In genomic region chr4:24536989-24537388, GRCm38 (mm10) we compare ENCODE assay signal across 20 mouse cellular contexts. TPM values are rescaled to one million over a fixed set of nuclear protein-coding genes. Genes with fewer than 3 reads are reported as not detected.
DNase-seq lines count a peak whose midpoint lies in the region; ATAC-seq and TF ChIP-seq lines count a peak whose summit lies in the region.
"Had no signal": no experiment of that assay in that cellular context is flagged by ENCODE, and none has a peak within 500 bp of the region (broad histone marks: within the 10 kb centered on the region; RNA-seq: fewer than 3 reads in every experiment).

No protein-coding gene starts in this region.

- ATAC-seq in hindbrain, postnatal 0 days, result no peak
- ATAC-seq in hindbrain, embryonic 13.5 days (ENCODE audit: low FRiP score), result no peak
- no peak for ATAC-seq in lung, postnatal 0 days
- ATAC-seq in activated CD4-positive, CD25-positive, alpha-beta regulatory T cell, adult 4 months, result peak; percentile 22
- ATAC-seq in forebrain, embryonic 11.5 days (replicated peaks; ENCODE audit: low FRiP score), result no peak
- ATAC-seq: forebrain, embryonic 13.5 days; inflammation-experienced regulatory T-cells, adult 6 months had no signal

- 84% methylated on average over 4 of the region's 4 CpGs for WGBS in hindbrain, postnatal 0 days
- WGBS in hindbrain, embryonic 13.5 days, result 84% methylated on average over 4 of the region's 4 CpGs
- 74% methylated on average over 4 of the region's 4 CpGs for WGBS in lung, postnatal 0 days
- WGBS in forebrain, embryonic 11.5 days, result 78% methylated on average over 4 of the region's 4 CpGs

- no peaks in the 10 kb centered on the region for H3K4me1 ChIP-seq in hindbrain, postnatal 0 days (ENCODE audit: insufficient read depth, low read length)
- no peaks in the 10 kb centered on the region for H3K4me1 ChIP-seq in hindbrain, embryonic 13.5 days (replicated peaks)
- H3K4me1 ChIP-seq in lung, postnatal 0 days (ENCODE audit: insufficient read depth, low read depth, low read length), result no peaks in the 10 kb centered on the region
- H3K4me1 ChIP-seq in forebrain, embryonic 11.5 days (replicated peaks; ENCODE audit: control insufficient read depth, insufficient read depth, low read length), result no peaks in the 10 kb centered on the region
- H3K4me1 ChIP-seq: forebrain, embryonic 13.5 days; kidney, embryonic 15.5 days; limb, embryonic 15.5 days had no signal

- peak; percentile 33; the same call in 1 of the 2 replicates for TF ChIP-seq CTCF in hindbrain, postnatal 0 days (IDR thresholded peaks at IDR 0.05; ENCODE audit: low read depth)
- peak; percentile 21; the same call in 1 of the 2 replicates for TF ChIP-seq CTCF in lung, postnatal 0 days (IDR thresholded peaks at IDR 0.05)

- no peak for DNase-seq in hindbrain, postnatal 0 days (ENCODE audit: low spot score)
- no peak for DNase-seq in lung, postnatal 0 days (ENCODE audit: low spot score)
- DNase-seq in lung, postnatal 25 days (ENCODE audit: low spot score), result no peak
- no peak for DNase-seq in gastrocnemius, adult 18-20 months (ENCODE audit: low spot score)
- DNase-seq in forebrain, embryonic 11.5 days (ENCODE audit: low spot score), result no peak
- DNase-seq: cerebellum, adult 18-20 months; cerebellum, postnatal 25 days; gastrocnemius, postnatal 14 days; heart, adult 18-20 months; heart, postnatal 4 days; layer of hippocampus, postnatal 36 days; lung, postnatal 4 days; right cerebral cortex, postnatal 4 days; thymus, postnatal 4 days had no signal

- no peaks in the 10 kb centered on the region for H3K9me3 ChIP-seq in hindbrain, postnatal 0 days (ENCODE audit: low read length)
- no peaks in the 10 kb centered on the region for H3K9me3 ChIP-seq in hindbrain, embryonic 13.5 days
- no peaks in the 10 kb centered on the region for H3K9me3 ChIP-seq in lung, postnatal 0 days (ENCODE audit: low read length)
- H3K9me3 ChIP-seq in forebrain, embryonic 11.5 days (ENCODE audit: control insufficient read depth, low read length), result no peaks in the 10 kb centered on the region
- H3K9me3 ChIP-seq: forebrain, embryonic 13.5 days; kidney, embryonic 15.5 days; limb, embryonic 15.5 days had no signal

- no peak overlapping the region for H3K4me2 ChIP-seq in hindbrain, postnatal 0 days (ENCODE audit: low read depth, low read length)
- H3K4me2 ChIP-seq in hindbrain, embryonic 13.5 days, result no peak overlapping the region
- no peak overlapping the region for H3K4me2 ChIP-seq in lung, postnatal 0 days (replicated peaks; ENCODE audit: low read depth, low read length)
- H3K4me2 ChIP-seq in forebrain, embryonic 11.5 days (ENCODE audit: low read depth, low read length, severe bottlenecking), result no peak overlapping the region
- H3K4me2 ChIP-seq: forebrain, embryonic 13.5 days; kidney, embryonic 15.5 days; limb, embryonic 15.5 days had no signal

- H3K4me3 ChIP-seq in hindbrain, postnatal 0 days (ENCODE audit: low read length), result no peak overlapping the region
- no peak overlapping the region for H3K4me3 ChIP-seq in hindbrain, embryonic 13.5 days
- H3K4me3 ChIP-seq in lung, postnatal 0 days (ENCODE audit: low read depth, low read length), result no peak overlapping the region
- no peak overlapping the region for H3K4me3 ChIP-seq in forebrain, embryonic 11.5 days (ENCODE audit: low read depth, low read length)
- H3K4me3 ChIP-seq: forebrain, embryonic 13.5 days; kidney, embryonic 15.5 days; limb, embryonic 15.5 days had no signal

- no peaks in the 10 kb centered on the region for H3K36me3 ChIP-seq in hindbrain, postnatal 0 days (ENCODE audit: insufficient read depth, low read length)
- no peaks in the 10 kb centered on the region for H3K36me3 ChIP-seq in hindbrain, embryonic 13.5 days
- H3K36me3 ChIP-seq in lung, postnatal 0 days (ENCODE audit: insufficient read depth, low read length), result no peaks in the 10 kb centered on the region
- no peaks in the 10 kb centered on the region; the same call in 1 of the 2 replicates for H3K36me3 ChIP-seq in forebrain, embryonic 11.5 days (ENCODE audit: control insufficient read depth, insufficient read depth, low read length)

- H3K27me3 ChIP-seq in hindbrain, postnatal 0 days (ENCODE audit: insufficient read depth, low read length), result no peaks in the 10 kb centered on the region
- no peaks in the 10 kb centered on the region for H3K27me3 ChIP-seq in hindbrain, embryonic 13.5 days
- no peaks in the 10 kb centered on the region for H3K27me3 ChIP-seq in lung, postnatal 0 days (replicated peaks; ENCODE audit: insufficient read depth, low read length)
- no peaks in the 10 kb centered on the region for H3K27me3 ChIP-seq in forebrain, embryonic 11.5 days (ENCODE audit: control insufficient read depth, insufficient read depth, low read length)
- H3K27me3 ChIP-seq: forebrain, embryonic 13.5 days; kidney, embryonic 15.5 days; limb, embryonic 15.5 days had no signal

- no peak overlapping the region for H3K27ac ChIP-seq in hindbrain, postnatal 0 days
- H3K27ac ChIP-seq in hindbrain, embryonic 13.5 days, result no peak overlapping the region
- H3K27ac ChIP-seq in lung, postnatal 0 days (ENCODE audit: low read length), result no peak overlapping the region
- no peak overlapping the region for H3K27ac ChIP-seq in forebrain, embryonic 11.5 days (ENCODE audit: low read depth, low read length)
- H3K27ac ChIP-seq: forebrain, embryonic 13.5 days; kidney, embryonic 15.5 days; limb, embryonic 15.5 days had no signal

- no peak overlapping the region for H3K9ac ChIP-seq in hindbrain, postnatal 0 days (replicated peaks; ENCODE audit: low read length)
- no peak overlapping the region for H3K9ac ChIP-seq in hindbrain, embryonic 13.5 days
- H3K9ac ChIP-seq in lung, postnatal 0 days (replicated peaks; ENCODE audit: low read depth), result no peak overlapping the region
- H3K9ac ChIP-seq in forebrain, embryonic 11.5 days (ENCODE audit: low read length), result no peak overlapping the region
- H3K9ac ChIP-seq: forebrain, embryonic 13.5 days; kidney, embryonic 15.5 days; limb, embryonic 15.5 days had no signal

- TF ChIP-seq EP300 in lung, postnatal 0 days (IDR thresholded peaks at IDR 0.05), result no peak

RNA-seq across cellular contexts. Expression of gene Mms22l, which starts 40.7 kb away (rescaled TPM):
- total RNA-seq in hindbrain, postnatal 0 days (2014; rRNA removed), result 11.7 and 11.8 TPM in 2 replicates
- 6.6 and 7.5 TPM in 2 replicates for polyA plus RNA-seq in hindbrain, postnatal 0 days (2015; fragmentation: Nextera tagmentation; extraction: Ambion mirVana)
- 7.4 and 9.9 TPM in 2 replicates for polyA plus RNA-seq in hindbrain, embryonic 13.5 days (2015; fragmentation: Nextera tagmentation; extraction: Ambion mirVana)
- polyA plus RNA-seq in lung, postnatal 0 days (2015; fragmentation: Nextera tagmentation; extraction: Ambion mirVana), result 2.7 and 3.6 TPM in 2 replicates
- 1 to 10 TPM; 5.8 to 7.0 TPM for polyA plus RNA-seq in activated CD4-positive, CD25-positive, alpha-beta regulatory T cell, adult 4 months (2017; shearing (Covaris generic))
- under 1 TPM; 0.23 to 0.38 TPM for total RNA-seq in gastrocnemius, adult 18-20 months (2021)
- 52.5 and 54.4 TPM in 2 replicates for polyA plus RNA-seq in forebrain, embryonic 11.5 days (2014; fragmentation: Nextera tagmentation; extraction: Ambion mirVana)
